Mouse (Mus musculus) liver, embryonic 14 days (tissue): Measurements from ENCODE around the gene Surf2. TPM values are rescaled to one million over a fixed set of nuclear protein-coding genes. Genes with fewer than 3 reads are reported as not detected.

Experiments used
- polyA plus RNA-seq: library from polyadenylated mRNA; depleted of rRNA; stranded (reverse); fragments of >200 nt; gene quantifications from 2 replicates; pipeline ENCODE4 v1.2.3, GENCODE M21; 2012; rRNA removed

Surf2 gene
- polyA plus RNA-seq = 25.1 and 28.9 TPM in 2 replicates

GRCm38 (mm10) chr2:26915927-26916728 lies at the start of gene Surf2, which contains the start of gene Surf1:
Surf2 (plus strand) TSS chr2:26916367.
Surf1 (minus strand) TSS chr2:26916530.

GRCm38 (mm10) chr2:26902467-26903220 lies 13.5 kb upstream of the Surf2 start, which contains the start of gene Surf6:
Surf6 (minus strand) TSS chr2:26902879.

DNA sequence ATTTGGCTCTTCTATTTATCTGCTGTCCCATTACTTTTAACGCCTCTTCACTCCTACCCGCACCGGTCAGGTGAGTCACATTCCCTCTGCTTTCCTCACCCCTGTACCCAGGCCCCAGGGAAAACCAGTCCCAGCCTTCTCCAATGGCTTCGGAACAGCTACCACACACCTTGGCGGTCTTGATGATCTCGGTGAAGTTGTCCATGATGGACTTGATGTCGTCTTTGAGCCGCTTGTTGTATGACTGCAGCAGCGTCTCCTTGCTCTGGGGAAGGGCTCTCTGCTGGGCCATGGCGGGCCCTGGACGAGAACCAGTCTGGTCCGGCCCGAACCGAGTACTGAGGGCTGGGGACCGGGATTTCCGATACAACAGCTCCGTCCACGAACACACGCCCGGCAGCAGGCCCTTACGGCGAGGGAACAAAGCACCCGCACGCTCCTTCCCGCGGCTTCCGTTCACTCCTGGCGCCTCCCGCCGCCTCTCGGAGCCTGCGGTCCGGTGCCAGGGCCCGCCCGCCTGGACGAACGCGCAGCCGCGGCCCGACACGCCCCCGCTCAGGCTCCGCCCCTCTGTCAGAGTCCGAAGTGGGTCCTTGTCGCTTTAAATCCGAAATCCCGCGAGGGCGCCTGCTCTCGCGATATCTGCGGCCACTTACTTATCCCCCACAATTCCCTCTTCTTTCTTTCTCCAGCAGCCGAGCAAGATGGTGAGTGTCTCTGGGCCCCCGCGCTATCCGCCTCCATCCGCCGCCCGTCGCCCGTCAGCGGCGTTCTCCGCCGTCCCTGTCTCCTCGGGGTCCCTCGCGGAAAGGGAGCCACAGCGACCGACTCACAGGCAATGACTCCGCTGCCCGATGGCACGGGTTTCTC lies 5.8 kb upstream of the Surf2 start, which contains the start of the genes Med22 and Rpl7a:
TSS of gene Med22 (minus strand) at position 554 of the 870 bp plus-strand sequence.
TSS of gene Rpl7a (plus strand) at position 641 of the 870 bp plus-strand sequence.

GRCm38 (mm10) chr2:26933304-26934055 lies 17.3 kb downstream of the Surf2 start, which contains the start of the genes Surf4 and Stkld1:
Surf4 (minus strand) TSS chr2:26933928.
Stkld1 (plus strand) TSS chr2:26934047.

GRCm38 (mm10) chr2:26963923-26964723 lies 48.0 kb downstream of the Surf2 start, which contains the start of gene Rexo4:
Rexo4 (minus strand) TSS chr2:26964386.

Other genes with a start within 250 kb of the Surf2 start
- gene Lcn4, start 245.1 kb upstream of the Surf2 start, polyA plus RNA-seq = not detected in 2 replicates
- gene Abo, start 51.4 kb upstream of the Surf2 start, polyA plus RNA-seq = not detected in 2 replicates
- gene Surf6, start 13.5 kb upstream of the Surf2 start, polyA plus RNA-seq = 10.9 and 11.1 TPM in 2 replicates
- gene Med22, start 5.7 kb upstream of the Surf2 start, polyA plus RNA-seq = 13.2 and 15.1 TPM in 2 replicates
- 1,213 and 1,404 TPM in 2 replicates for gene Rpl7a, start 5.6 kb upstream of the Surf2 start, polyA plus RNA-seq
- 22.5 and 28.2 TPM in 2 replicates for gene Surf1, start 163 bp downstream of the Surf2 start, polyA plus RNA-seq
- gene Surf4, start 17.6 kb downstream of the Surf2 start, polyA plus RNA-seq = 45.6 and 55.0 TPM in 2 replicates
- gene Stkld1, start 17.7 kb downstream of the Surf2 start, polyA plus RNA-seq = 0.02 TPM in 1 of 2 replicates, not detected in the other
- 20.8 and 21.0 TPM in 2 replicates for gene Rexo4, start 48.0 kb downstream of the Surf2 start, polyA plus RNA-seq
- 1.6 TPM in 2 replicates for gene Adamts13, start 57.0 kb downstream of the Surf2 start, polyA plus RNA-seq
- 11.0 and 11.2 TPM in 2 replicates for gene Cacfd1, start 93.6 kb downstream of the Surf2 start, polyA plus RNA-seq
- 0.12 and 0.15 TPM in 2 replicates for gene Slc2a6, start 111.6 kb downstream of the Surf2 start, polyA plus RNA-seq
- gene Mymk, start 155.8 kb downstream of the Surf2 start, polyA plus RNA-seq = 0.71 TPM in 1 of 2 replicates, not detected in the other
- 0.37 and 0.44 TPM in 2 replicates for gene Adamtsl2, start 163.0 kb downstream of the Surf2 start, polyA plus RNA-seq
- gene Fam163b, start 226.1 kb downstream of the Surf2 start, polyA plus RNA-seq = 0.01 and 0.02 TPM in 2 replicates
- gene Dbh, start 248.9 kb downstream of the Surf2 start, polyA plus RNA-seq = not detected in 2 replicates